8 mouse cellular contexts compared by ENCODE assay signal in the genomic region with DNA sequence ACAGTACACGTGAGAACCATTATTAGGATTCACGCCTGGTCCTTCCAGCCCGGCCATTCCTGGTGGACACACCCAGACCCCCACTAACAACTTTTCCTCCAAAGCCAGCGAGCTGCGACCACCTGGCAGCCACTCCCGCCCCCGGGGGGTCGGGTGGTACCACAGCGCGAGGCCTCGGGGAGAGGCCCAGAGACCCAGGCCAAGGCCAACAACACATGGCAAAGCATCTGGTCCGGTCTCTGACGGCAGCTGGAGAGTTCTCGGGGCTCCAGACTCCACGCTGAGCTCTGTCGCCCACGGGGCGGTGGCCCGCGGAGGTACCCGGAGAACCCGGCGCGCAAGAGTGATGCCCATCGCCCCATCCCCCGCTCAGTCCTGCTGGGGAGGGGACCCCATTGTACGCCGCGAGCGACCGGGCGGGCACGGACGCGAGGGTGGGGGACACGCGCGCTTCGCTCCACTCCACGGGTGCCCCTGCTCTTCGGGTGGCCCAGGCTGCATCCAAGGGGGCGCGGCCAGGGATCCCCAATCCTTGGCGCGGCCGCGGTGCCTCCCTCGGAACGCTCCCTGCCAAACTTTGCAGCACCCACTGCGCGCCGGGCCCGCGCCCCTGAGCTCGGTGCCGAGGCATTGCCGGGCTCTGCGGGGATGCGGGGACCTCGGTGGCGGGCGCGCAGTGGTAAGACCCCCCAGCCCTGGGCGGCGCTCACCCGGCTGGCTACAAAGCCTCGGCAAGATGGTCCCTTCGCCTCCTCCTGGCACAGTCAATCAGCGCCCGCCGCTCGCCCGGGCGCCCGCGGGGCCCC. TPM values are rescaled to one million over a fixed set of nuclear protein-coding genes. Genes with fewer than 3 reads are reported as not detected.
DNase-seq lines count a peak whose midpoint lies in the region; ATAC-seq lines count a peak whose summit lies in the region.

No protein-coding gene starts in this region.

- H3K4me1 ChIP-seq in heart, embryonic 12.5 days (replicated peaks) = peaks cover 21% of the 10 kb centered on the region
- peaks cover 79% of the 10 kb centered on the region for H3K4me1 ChIP-seq in forebrain, embryonic 13.5 days
- peaks cover 59% of the 10 kb centered on the region for H3K4me1 ChIP-seq in limb, embryonic 13.5 days

- ATAC-seq in heart, embryonic 12.5 days (ENCODE audit: insufficient number of reproducible peaks, low FRiP score) = peak; percentile 33; the same call in 1 of the 2 replicates
- ATAC-seq in forebrain, embryonic 13.5 days = peak; percentile 20; the same call in 1 of the 2 replicates
- no peak for ATAC-seq in limb, embryonic 13.5 days (ENCODE audit: low FRiP score, low read depth)
- ATAC-seq in erythroid progenitor cell, adult 5-6 weeks (replicated peaks; ENCODE audit: low FRiP score, poor library complexity, severe bottlenecking) = no peak

- H3K36me3 ChIP-seq in heart, embryonic 12.5 days = no peaks in the 10 kb centered on the region
- no peaks in the 10 kb centered on the region for H3K36me3 ChIP-seq in forebrain, embryonic 13.5 days (ENCODE audit: poor library complexity, severe bottlenecking)
- no peaks in the 10 kb centered on the region for H3K36me3 ChIP-seq in limb, embryonic 13.5 days

- WGBS in heart, embryonic 12.5 days = under 1% methylated on average over 76 of the region's 76 CpGs
- 0% methylated on average over 68 of the region's 76 CpGs for WGBS in forebrain, embryonic 13.5 days
- under 1% methylated on average over 71 of the region's 76 CpGs for WGBS in limb, embryonic 13.5 days

- intact Hi-C loops in heart, postnatal 10 days (cut with DNase I) = no loop called here

- H3K4me2 ChIP-seq in heart, embryonic 12.5 days = peak overlapping the region; percentile 99
- H3K4me2 ChIP-seq in forebrain, embryonic 13.5 days = peak overlapping the region; percentile 94
- peak overlapping the region; percentile 98 for H3K4me2 ChIP-seq in limb, embryonic 13.5 days (replicated peaks)

- no peak overlapping the region for H3K27ac ChIP-seq in heart, embryonic 12.5 days (ENCODE audit: poor library complexity, severe bottlenecking)
- H3K27ac ChIP-seq in forebrain, embryonic 13.5 days = peak overlapping the region; percentile 100
- H3K27ac ChIP-seq in limb, embryonic 13.5 days = peak overlapping the region; percentile 95; the same call in 1 of the 2 replicates

- no peaks in the 10 kb centered on the region for H3K9me3 ChIP-seq in heart, embryonic 12.5 days (replicated peaks)
- no peaks in the 10 kb centered on the region for H3K9me3 ChIP-seq in forebrain, embryonic 13.5 days (replicated peaks)
- no peaks in the 10 kb centered on the region for H3K9me3 ChIP-seq in limb, embryonic 13.5 days

- no peak for DNase-seq in heart, postnatal 10 days
- peak; percentile 39 for DNase-seq in urinary bladder, postnatal 14 days (ENCODE audit: low spot score)
- DNase-seq in urinary bladder, adult 2 months (ENCODE audit: low spot score) = no peak
- peak; percentile 57 for DNase-seq in right cerebral cortex, postnatal 14 days

- H3K9ac ChIP-seq in heart, embryonic 12.5 days = peak overlapping the region; percentile 83
- H3K9ac ChIP-seq in forebrain, embryonic 13.5 days = peak overlapping the region; percentile 97
- peak overlapping the region; percentile 91 for H3K9ac ChIP-seq in limb, embryonic 13.5 days

- H3K27me3 ChIP-seq in heart, embryonic 12.5 days (replicated peaks) = peaks cover 87% of the 10 kb centered on the region
- no peaks in the 10 kb centered on the region for H3K27me3 ChIP-seq in forebrain, embryonic 13.5 days
- peaks cover 27% of the 10 kb centered on the region for H3K27me3 ChIP-seq in limb, embryonic 13.5 days

- peak overlapping the region; percentile 94 for H3K4me3 ChIP-seq in heart, embryonic 12.5 days
- peak overlapping the region; percentile 74 for H3K4me3 ChIP-seq in forebrain, embryonic 13.5 days
- peak overlapping the region; percentile 82 for H3K4me3 ChIP-seq in limb, embryonic 13.5 days

RNA-seq across cellular contexts. Expression of gene Ephb2, which starts 0.8 kb away (rescaled TPM):
- polyA plus RNA-seq in heart, embryonic 12.5 days (2016; fragmentation: Nextera tagmentation; extraction: Ambion mirVana) = 1.5 and 2.1 TPM in 2 replicates
- 1 to 10 TPM; 1.3 to 1.4 TPM for total RNA-seq in heart, postnatal 10 days (2021)
- polyA plus RNA-seq in urinary bladder, adult 2 months (2012; rRNA removed) = 7.2 and 8.4 TPM in 2 replicates
- 10.7 and 12.7 TPM in 2 replicates for polyA plus RNA-seq in forebrain, embryonic 13.5 days (2015; fragmentation: Nextera tagmentation; extraction: Ambion mirVana)
- polyA plus RNA-seq in limb, embryonic 13.5 days (2015; fragmentation: Nextera tagmentation; extraction: Ambion mirVana) = 10.3 and 10.9 TPM in 2 replicates
- not detected in 2 replicates for total RNA-seq in erythroid progenitor cell, adult 5-6 weeks (2015; ENCODE audit: low replicate concordance)
- not detected in 2 replicates for total RNA-seq in erythroid progenitor cell, adult 5-6 weeks (2017; ENCODE audit: low replicate concordance)

RNA-seq across cellular contexts. Expression of gene C1qb, which starts 51.0 kb away (rescaled TPM):
- 18.8 and 19.3 TPM in 2 replicates for polyA plus RNA-seq in heart, embryonic 12.5 days (2016; fragmentation: Nextera tagmentation; extraction: Ambion mirVana)
- 10 to 100 TPM; 26.0 to 28.3 TPM for total RNA-seq in heart, postnatal 10 days (2021)
- 160 and 175 TPM in 2 replicates for polyA plus RNA-seq in urinary bladder, adult 2 months (2012; rRNA removed)
- polyA plus RNA-seq in forebrain, embryonic 13.5 days (2015; fragmentation: Nextera tagmentation; extraction: Ambion mirVana) = 19.1 and 20.4 TPM in 2 replicates
- 39.7 and 41.0 TPM in 2 replicates for polyA plus RNA-seq in limb, embryonic 13.5 days (2015; fragmentation: Nextera tagmentation; extraction: Ambion mirVana)
- total RNA-seq in erythroid progenitor cell, adult 5-6 weeks (2015; ENCODE audit: low replicate concordance) = 156 and 168 TPM in 2 replicates
- 46.1 and 49.5 TPM in 2 replicates for total RNA-seq in erythroid progenitor cell, adult 5-6 weeks (2017; ENCODE audit: low replicate concordance)

RNA-seq across cellular contexts. Expression of gene C1qc, which starts 57.8 kb away (rescaled TPM):
- 9.7 and 11.9 TPM in 2 replicates for polyA plus RNA-seq in heart, embryonic 12.5 days (2016; fragmentation: Nextera tagmentation; extraction: Ambion mirVana)
- 10 to 100 TPM; 17.8 to 24.8 TPM for total RNA-seq in heart, postnatal 10 days (2021)
- 115 and 117 TPM in 2 replicates for polyA plus RNA-seq in urinary bladder, adult 2 months (2012; rRNA removed)
- 8.0 and 8.3 TPM in 2 replicates for polyA plus RNA-seq in forebrain, embryonic 13.5 days (2015; fragmentation: Nextera tagmentation; extraction: Ambion mirVana)
- polyA plus RNA-seq in limb, embryonic 13.5 days (2015; fragmentation: Nextera tagmentation; extraction: Ambion mirVana) = 18.1 and 18.8 TPM in 2 replicates
- total RNA-seq in erythroid progenitor cell, adult 5-6 weeks (2015; ENCODE audit: low replicate concordance) = 66.2 and 68.5 TPM in 2 replicates
- total RNA-seq in erythroid progenitor cell, adult 5-6 weeks (2017; ENCODE audit: low replicate concordance) = 32.8 and 39.5 TPM in 2 replicates

Comparison
In these comparisons a context has a peak if more than half of its experiments do, and no peak if none do; other contexts are left out.
1. DNase-seq: peak in urinary bladder, postnatal 14 days (single experiment) and right cerebral cortex, postnatal 14 days (single experiment); none in heart, postnatal 10 days (0 of 2) and urinary bladder, adult 2 months (single experiment).
2. ATAC-seq: peak in heart, embryonic 12.5 days (single experiment) and forebrain, embryonic 13.5 days (single experiment); none in limb, embryonic 13.5 days (single experiment) and erythroid progenitor cell, adult 5-6 weeks (single experiment).
3. Peak in every context shown above with its lines, with median percentiles within 50 percentile points of each other: H3K4me2 ChIP-seq, H3K4me3 ChIP-seq and H3K9ac ChIP-seq.